Mouse (Mus musculus) kidney, postnatal 0 days (tissue): Measurements from ENCODE around the gene Prss2. TPM values are rescaled to one million over a fixed set of nuclear protein-coding genes. Genes with fewer than 3 reads are reported as not detected.
A peak's percentile ranks its signal among the peaks of the same experiment; 100 is the strongest.
"Not testable (repeated sequence)": the region's sequence is repeated elsewhere in the genome, so short reads cannot be mapped to it uniquely, and the experiment has no call there.

Experiments
- ATAC-seq: fragments of 200-750 bp; cut with Nextera tagmentation; replicated peaks from 2 replicates; pipeline ENCODE4 v1.8.0; 2017; ENCODE audit warnings: low read depth, moderate number of reproducible peaks, moderate TSS enrichment, moderate library complexity; ENCODE audit not compliant: low FRiP score
- DNase-seq: peaks from one replicate; pipeline ENCODE4 v3.0.0-alpha.2; 2016; ENCODE audit warnings: low spot score
- H3K27ac ChIP-seq: fragments of 300-500 bp; sonication (generic); 2 replicates; pipeline ENCODE4 v1.5.1; 2014; ENCODE audit warnings: mild to moderate bottlenecking
- H3K27me3 ChIP-seq: fragments of 300-500 bp; sonication (generic); 2 replicates; pipeline ENCODE4 v1.6.1; 2014; ENCODE audit warnings: low read length, mixed read lengths; ENCODE audit not compliant: insufficient read depth
- H3K36me3 ChIP-seq: fragments of 300-500 bp; sonication (generic); 2 replicates; pipeline ENCODE4 v1.6.1; 2014; ENCODE audit warnings: low read length, mixed read lengths; ENCODE audit not compliant: insufficient read depth
- H3K4me1 ChIP-seq: fragments of 300-500 bp; sonication (generic); replicated peaks from 2 replicates; pipeline ENCODE4 v1.6.1; 2014; ENCODE audit warnings: antibody characterized with exemption, low read length, mixed read lengths; ENCODE audit not compliant: insufficient read depth
- H3K4me2 ChIP-seq: fragments of 300-500 bp; sonication (generic); 2 replicates; pipeline ENCODE4 v1.6.1; 2014; ENCODE audit warnings: mild to moderate bottlenecking, low read length, moderate library complexity, mixed read lengths
- H3K4me3 ChIP-seq: fragments of 300-500 bp; sonication (generic); replicated peaks from 2 replicates; pipeline ENCODE4 v1.5.1; 2014; ENCODE audit warnings: low read depth, low read length
- H3K9ac ChIP-seq: fragments of 300-500 bp; sonication (generic); 2 replicates; pipeline ENCODE4 v1.6.1; 2014; ENCODE audit warnings: low read depth, low read length
- H3K9me3 ChIP-seq: fragments of 300-500 bp; sonication (generic); replicated peaks from 2 replicates; pipeline ENCODE4 v1.6.1; 2016; ENCODE audit warnings: low read length, inconsistent platforms, mixed read lengths
- CTCF ChIP-seq: IDR thresholded peaks from 2 replicates; pipeline ENCODE4 v1.5.1; 2016; ENCODE audit warnings: antibody characterized with exemption, low read depth, mild to moderate bottlenecking, moderate library complexity
- WGBS: fragments of 180-500 bp; shearing (Covaris S2); extraction: QIAGEN DNeasy Blood & Tissue Kit; methylation state at CpG from one replicate; pipeline ENCODE4 v1.1.7; 2014; 5-methylcytosine and 5-hydroxymethylcytosine counted together
- polyA plus RNA-seq: library from polyadenylated mRNA; unstranded; fragments of >200 nt; fragmentation: Nextera tagmentation; extraction: Ambion mirVana; gene quantifications from 2 replicates; pipeline ENCODE4 v1.2.1, GENCODE M21; 2015

Prss2 gene
- polyA plus RNA-seq, 1 experiment from 2014 or later: not detected

GRCm38 (mm10) chr6:41529987-41530386 is 8.4 kb downstream of the Prss2 start:
- peak; percentile 38 for TF ChIP-seq CTCF
- ATAC-seq, H3K4me3 ChIP-seq, H3K4me1 ChIP-seq, H3K9ac ChIP-seq, H3K36me3 ChIP-seq, H3K27ac ChIP-seq, H3K4me2 ChIP-seq, H3K27me3 ChIP-seq, H3K9me3 ChIP-seq: not testable (repeated sequence)
- peak; percentile 13 for DNase-seq
- 25% methylated on average over 2 of the region's 2 CpGs for WGBS

GRCm38 (mm10) chr6:41532181-41532580 is 10.6 kb downstream of the Prss2 start:
- TF ChIP-seq CTCF: no peak
- no peak for DNase-seq

GRCm38 (mm10) chr6:41532687-41533284 is 11.2 kb downstream of the Prss2 start:
- ATAC-seq (no peak), DNase-seq (no peak)
- Histone ChIP-seq H3K36me3 (no peaks in the 10 kb centered on the region), H3K9ac (no peak overlapping the region), H3K9me3 (no peaks in the 10 kb centered on the region), H3K27ac (no peak overlapping the region), H3K27me3 (no peaks in the 10 kb centered on the region), H3K4me3 (no peak overlapping the region), H3K4me2 (no peak overlapping the region), H3K4me1 (no peaks in the 10 kb centered on the region)
- 89% methylated on average over 8 of the region's 8 CpGs for WGBS
- TF ChIP-seq CTCF: no peak

More at GRCm38 (mm10) chr6:41532181-41532580, 10.6 kb downstream of the Prss2 start:
- Histone ChIP-seq H3K9ac (no peak overlapping the region), H3K27ac (no peak overlapping the region), H3K9me3 (no peaks in the 10 kb centered on the region), H3K27me3 (no peaks in the 10 kb centered on the region), H3K36me3 (no peaks in the 10 kb centered on the region), H3K4me3 (no peak overlapping the region), H3K4me2 (no peak overlapping the region), H3K4me1 (no peaks in the 10 kb centered on the region)
- 81% methylated on average over 4 of the region's 4 CpGs for WGBS
- ATAC-seq: no peak

GRCm38 (mm10) chr6:41537376-41537775 is 15.8 kb downstream of the Prss2 start:
- Histone ChIP-seq H3K4me1 (no peaks in the 10 kb centered on the region), H3K4me3 (no peak overlapping the region), H3K4me2 (no peak overlapping the region), H3K27me3 (no peaks in the 10 kb centered on the region), H3K36me3 (no peaks in the 10 kb centered on the region), H3K9me3 (no peaks in the 10 kb centered on the region), H3K27ac (no peak overlapping the region), H3K9ac (no peak overlapping the region)
- 86% methylated on average over 1 of the region's 1 CpGs for WGBS
- ATAC-seq (no peak), DNase-seq (no peak)
- TF ChIP-seq CTCF: no peak

- not testable (repeated sequence) for H3K9me3 ChIP-seq, H3K27ac ChIP-seq, H3K4me3 ChIP-seq, H3K36me3 ChIP-seq, H3K27me3 ChIP-seq, H3K4me2 ChIP-seq, H3K9ac ChIP-seq, H3K4me1 ChIP-seq, ATAC-seq, DNase-seq
- WGBS: 96% methylated on average over 5 of the region's 8 CpGs
Observed at GRCm38 (mm10) chr6:41538296-41538695, 16.7 kb downstream of the Prss2 start.

GRCm38 (mm10) chr6:41540746-41541145 is 19.2 kb downstream of the Prss2 start:
- no peak for TF ChIP-seq CTCF
- DNase-seq: no peak
- Histone ChIP-seq H3K4me1 (no peaks in the 10 kb centered on the region), H3K4me3 (no peak overlapping the region), H3K36me3 (no peaks in the 10 kb centered on the region), H3K9me3 (no peaks in the 10 kb centered on the region), H3K9ac (no peak overlapping the region), H3K4me2 (no peak overlapping the region), H3K27ac (no peak overlapping the region), H3K27me3 (no peaks in the 10 kb centered on the region; the same call in 1 of the 2 replicates)
- ATAC-seq: no peak

- Histone ChIP-seq H3K9ac (no peak overlapping the region), H3K27ac (no peak overlapping the region), H3K9me3 (no peaks in the 10 kb centered on the region), H3K4me1 (no peaks in the 10 kb centered on the region), H3K4me3 (no peak overlapping the region), H3K36me3 (no peaks in the 10 kb centered on the region), H3K4me2 (no peak overlapping the region), H3K27me3 (no peaks in the 10 kb centered on the region; the same call in 1 of the 2 replicates)
- ATAC-seq: no peak
- no peak for TF ChIP-seq CTCF
- WGBS: 74% methylated on average over 1 of the region's 1 CpGs
- no peak for DNase-seq
Observed at GRCm38 (mm10) chr6:41541746-41542145, 20.2 kb downstream of the Prss2 start.
